Mouse (Mus musculus) bone marrow, adult 2 months (tissue): ENCODE results near the gene Nsmce1.

Source experiments
- CTCF ChIP-seq: fragments of 200-500 bp; IDR thresholded peaks from 2 replicates; pipeline ENCODE4 v1.5.1; 2011; ENCODE audit warnings: low read length, control low read depth; ENCODE audit not compliant: control insufficient read depth, insufficient read depth
- POLR2A ChIP-seq: fragments of 200-500 bp; IDR thresholded peaks from 2 replicates; pipeline ENCODE4 v1.6.1; 2011; ENCODE audit warnings: low read depth, mild to moderate bottlenecking, control low read depth, low read length, borderline replicate concordance; ENCODE audit not compliant: control insufficient read depth

DNA sequence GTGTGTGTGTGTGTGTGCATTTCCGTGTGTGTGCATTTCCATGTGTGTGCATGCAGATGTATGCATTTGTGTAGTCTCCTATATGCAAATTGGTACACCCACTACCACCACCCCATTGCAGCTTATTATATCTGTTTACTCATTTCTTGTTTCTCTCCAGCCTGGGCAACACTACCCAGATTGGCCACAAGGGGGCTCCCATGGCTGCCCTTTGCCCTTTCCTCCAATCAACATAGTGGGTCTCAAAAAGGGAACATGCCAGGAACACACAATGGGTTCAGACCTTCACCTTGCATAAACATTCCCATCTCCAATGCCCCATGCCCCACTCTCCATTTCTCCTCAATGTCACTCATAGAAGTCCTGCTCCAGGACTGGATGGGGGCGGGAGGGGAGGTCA is 71.2 kb downstream of the Nsmce1 start:
- no peak for TF ChIP-seq POLR2A
- peak; percentile 70 for TF ChIP-seq CTCF
